Mouse (Mus musculus): ENCODE measurements around the gene Tbx21. TPM values are rescaled to one million over a fixed set of nuclear protein-coding genes. Genes with fewer than 3 reads are reported as not detected.

The Tbx21 gene
- polyA plus RNA-seq, 1 experiment from 2014 or later, result 0.14 TPM

Small RNA genes lying within 50 kb of the gene (microRNA-seq; reads per million reads assigned to microRNA genes)
- gene Mir7235 (0.57 reads per million), gene Mir8103 (1.3 reads per million)

Other genes starting within 250 kb of the Tbx21 start
- 91.4 and 92.8 TPM in 2 replicates for gene Cdk5rap3, start 198.8 kb downstream of the Tbx21 start, polyA plus RNA-seq (2014; fragmentation: Nextera tagmentation; extraction: Ambion mirVana)
- 0.12 and 0.19 TPM in 2 replicates for gene Prr15l, start 187.2 kb downstream of the Tbx21 start, polyA plus RNA-seq (2014; fragmentation: Nextera tagmentation; extraction: Ambion mirVana)
- 23.1 and 24.4 TPM in 2 replicates for gene Pnpo, start 171.3 kb downstream of the Tbx21 start, polyA plus RNA-seq (2014; fragmentation: Nextera tagmentation; extraction: Ambion mirVana)
- gene Sp2, start 132.4 kb downstream of the Tbx21 start, polyA plus RNA-seq (2014; fragmentation: Nextera tagmentation; extraction: Ambion mirVana), result 22.2 and 26.3 TPM in 2 replicates
- gene Sp6, start 101.9 kb downstream of the Tbx21 start, polyA plus RNA-seq (2014; fragmentation: Nextera tagmentation; extraction: Ambion mirVana), result not detected in 2 replicates
- gene Scrn2, start 85.4 kb downstream of the Tbx21 start, polyA plus RNA-seq (2014; fragmentation: Nextera tagmentation; extraction: Ambion mirVana), result 21.3 and 22.1 TPM in 2 replicates
- 2.7 TPM in 2 replicates for gene Lrrc46, start 73.9 kb downstream of the Tbx21 start, polyA plus RNA-seq (2014; fragmentation: Nextera tagmentation; extraction: Ambion mirVana)
- 71.0 and 72.2 TPM in 2 replicates for gene Mrpl10, start 73.8 kb downstream of the Tbx21 start, polyA plus RNA-seq (2014; fragmentation: Nextera tagmentation; extraction: Ambion mirVana)
- gene Osbpl7, start 64.7 kb downstream of the Tbx21 start, polyA plus RNA-seq (2014; fragmentation: Nextera tagmentation; extraction: Ambion mirVana), result 4.2 and 4.8 TPM in 2 replicates
- 2.8 and 3.6 TPM in 2 replicates for gene Tbkbp1, start 36.2 kb upstream of the Tbx21 start, polyA plus RNA-seq (2014; fragmentation: Nextera tagmentation; extraction: Ambion mirVana)
- 111 and 116 TPM in 2 replicates for gene Kpnb1, start 72.5 kb upstream of the Tbx21 start, polyA plus RNA-seq (2014; fragmentation: Nextera tagmentation; extraction: Ambion mirVana)
- gene Npepps, start 165.3 kb upstream of the Tbx21 start, polyA plus RNA-seq (2014; fragmentation: Nextera tagmentation; extraction: Ambion mirVana), result 92.6 and 101 TPM in 2 replicates
- 56.6 and 58.9 TPM in 2 replicates for gene Mrpl45, start 200.4 kb upstream of the Tbx21 start, polyA plus RNA-seq (2014; fragmentation: Nextera tagmentation; extraction: Ambion mirVana)
- 0.03 TPM in 1 of 2 replicates, not detected in the other for gene Gpr179, start 236.7 kb upstream of the Tbx21 start, polyA plus RNA-seq (2014; fragmentation: Nextera tagmentation; extraction: Ambion mirVana)
- gene Socs7, start 247.2 kb upstream of the Tbx21 start, polyA plus RNA-seq (2014; fragmentation: Nextera tagmentation; extraction: Ambion mirVana), result 3.4 and 3.7 TPM in 2 replicates